Mouse (Mus musculus): Measurements from ENCODE around the gene Zfp61. TPM values are rescaled to one million over a fixed set of nuclear protein-coding genes. Genes with fewer than 3 reads are reported as not detected.

Gene Zfp61
- 6.1 and 13.2 TPM in 2 replicates for polyA plus RNA-seq (2012; rRNA removed; ENCODE audit: low replicate concordance)

GRCm38 (mm10) chr7:24300771-24301282, at the start of gene Zfp61:
Gene Zfp61 (minus strand): TSS chr7:24301232.

GRCm38 (mm10) chr7:24348896-24349295, 47.9 kb upstream of the Zfp61 start, which contains the start of gene Lypd5:
Gene Lypd5 (plus strand): TSS chr7:24349196.

GRCm38 (mm10) chr7:24333304-24333986, 32.4 kb upstream of the Zfp61 start, which contains the start of gene Tescl:
Gene Tescl (minus strand): TSS chr7:24333936.

GRCm38 (mm10) chr7:24316567-24317092, 15.6 kb upstream of the Zfp61 start, which contains the start of gene Zfp94:
Gene Zfp94 (minus strand): TSS chr7:24316666.

GRCm38 (mm10) chr7:24270288-24270672, 30.8 kb downstream of the Zfp61 start, which contains the start of gene Zfp93:
Gene Zfp93 (plus strand): TSS chr7:24270420.

GRCm38 (mm10) chr7:24254633-24255474, 46.2 kb downstream of the Zfp61 start, which contains the start of gene Zfp108:
Gene Zfp108 (plus strand): TSS chr7:24254794.

Other genes with a start within 250 kb of the Zfp61 start
- gene Vmn1r183, start 248.0 kb downstream of the Zfp61 start, polyA plus RNA-seq (2012; rRNA removed; ENCODE audit: low replicate concordance), result not detected in 2 replicates
- gene Zfp180, start 219.3 kb downstream of the Zfp61 start, polyA plus RNA-seq (2012; rRNA removed; ENCODE audit: low replicate concordance), result 11.2 and 17.5 TPM in 2 replicates
- 2.0 and 4.3 TPM in 2 replicates for gene Zfp112, start 188.9 kb downstream of the Zfp61 start, polyA plus RNA-seq (2012; rRNA removed; ENCODE audit: low replicate concordance)
- 7.5 and 11.7 TPM in 2 replicates for gene Zfp235, start 167.1 kb downstream of the Zfp61 start, polyA plus RNA-seq (2012; rRNA removed; ENCODE audit: low replicate concordance)
- 0.26 and 2.0 TPM in 2 replicates for gene Zfp114, start 126.2 kb downstream of the Zfp61 start, polyA plus RNA-seq (2012; rRNA removed; ENCODE audit: low replicate concordance)
- 2.2 and 5.3 TPM in 2 replicates for gene Zfp111, start 89.8 kb downstream of the Zfp61 start, polyA plus RNA-seq (2012; rRNA removed; ENCODE audit: low replicate concordance)
- gene Zfp109, start 63.7 kb downstream of the Zfp61 start, polyA plus RNA-seq (2012; rRNA removed; ENCODE audit: low replicate concordance), result 1.1 and 3.8 TPM in 2 replicates
- 1.4 and 2.6 TPM in 2 replicates for gene Zfp108, start 46.4 kb downstream of the Zfp61 start, polyA plus RNA-seq (2012; rRNA removed; ENCODE audit: low replicate concordance)
- gene Zfp93, start 30.8 kb downstream of the Zfp61 start, polyA plus RNA-seq (2012; rRNA removed; ENCODE audit: low replicate concordance), result 1.4 and 4.7 TPM in 2 replicates
- 6.6 and 10.0 TPM in 2 replicates for gene Zfp94, start 15.4 kb upstream of the Zfp61 start, polyA plus RNA-seq (2012; rRNA removed; ENCODE audit: low replicate concordance)
- gene Tescl, start 32.7 kb upstream of the Zfp61 start, polyA plus RNA-seq (2012; rRNA removed; ENCODE audit: low replicate concordance), result not detected in 2 replicates
- gene Lypd5, start 48.0 kb upstream of the Zfp61 start, polyA plus RNA-seq (2012; rRNA removed; ENCODE audit: low replicate concordance), result not detected in 2 replicates
- 8.2 and 11.7 TPM in 2 replicates for gene Kcnn4, start 69.0 kb upstream of the Zfp61 start, polyA plus RNA-seq (2012; rRNA removed; ENCODE audit: low replicate concordance)
- 41.9 and 55.8 TPM in 2 replicates for gene Smg9, start 98.4 kb upstream of the Zfp61 start, polyA plus RNA-seq (2012; rRNA removed; ENCODE audit: low replicate concordance)
- 0.09 TPM in 1 of 2 replicates, not detected in the other for gene Irgc1, start 151.1 kb upstream of the Zfp61 start, polyA plus RNA-seq (2012; rRNA removed; ENCODE audit: low replicate concordance)
- gene Plaur, start 161.3 kb upstream of the Zfp61 start, polyA plus RNA-seq (2012; rRNA removed; ENCODE audit: low replicate concordance), result 13.8 and 14.6 TPM in 2 replicates
- gene Cadm4, start 180.8 kb upstream of the Zfp61 start, polyA plus RNA-seq (2012; rRNA removed; ENCODE audit: low replicate concordance), result 4.5 and 10.2 TPM in 2 replicates
- gene Zfp428, start 205.8 kb upstream of the Zfp61 start, polyA plus RNA-seq (2012; rRNA removed; ENCODE audit: low replicate concordance), result 2.7 and 20.4 TPM in 2 replicates
- not detected in 2 replicates for gene AC161166.1, start 211.2 kb upstream of the Zfp61 start, polyA plus RNA-seq (2012; rRNA removed; ENCODE audit: low replicate concordance)
- 19.3 and 22.6 TPM in 2 replicates for gene Irgq, start 229.5 kb upstream of the Zfp61 start, polyA plus RNA-seq (2012; rRNA removed; ENCODE audit: low replicate concordance)
- gene Pinlyp, start 244.9 kb upstream of the Zfp61 start, polyA plus RNA-seq (2012; rRNA removed; ENCODE audit: low replicate concordance), result 0.15 TPM in 1 of 2 replicates, not detected in the other
- gene Xrcc1, start 245.1 kb upstream of the Zfp61 start, polyA plus RNA-seq (2012; rRNA removed; ENCODE audit: low replicate concordance), result 38.3 and 65.9 TPM in 2 replicates

Measured in subcutaneous adipose tissue, adult 2 months (tissue).